Mouse (Mus musculus): ENCODE measurements around the gene Frmd5. TPM values are rescaled to one million over a fixed set of nuclear protein-coding genes. Genes with fewer than 3 reads are reported as not detected.

The Frmd5 gene
- polyA plus RNA-seq, 1 experiment from 2014 or later: 24.2 TPM

DNA sequence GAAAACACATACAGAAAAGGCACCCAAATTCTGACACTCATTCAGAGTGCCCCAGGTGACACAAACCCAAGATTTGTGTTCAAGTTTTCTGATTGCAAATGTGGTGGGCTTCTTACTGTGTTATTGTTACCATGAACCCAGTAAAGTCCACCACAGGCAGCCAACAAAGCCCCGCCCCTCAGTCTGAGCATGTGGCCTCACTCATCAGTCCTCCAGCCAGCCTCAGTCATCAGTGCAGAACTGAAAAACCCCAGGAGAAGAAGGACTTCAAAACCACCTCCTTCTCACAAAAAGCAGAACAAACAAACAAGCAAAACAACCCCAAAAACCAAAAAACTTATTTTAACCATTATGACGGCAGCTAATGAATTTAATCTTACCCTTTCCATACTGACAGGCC lies 18.5 kb downstream of the Frmd5 start:
- no peak overlapping the region for H3K4me3 ChIP-seq (ENCODE audit: low read depth, low read length)
- H3K9me3 ChIP-seq (replicated peaks; ENCODE audit: control insufficient read depth, low read length): no peaks in the 10 kb centered on the region
- H3K36me3 ChIP-seq (ENCODE audit: control insufficient read depth, insufficient read depth, low read length): no peaks in the 10 kb centered on the region
- no peak overlapping the region for H3K27ac ChIP-seq (ENCODE audit: low read depth, low read length)
- 75% methylated on average over 2 of the region's 2 CpGs for WGBS (ENCODE audit: insufficient replicate concordance)
- H3K4me1 ChIP-seq (ENCODE audit: control insufficient read depth, insufficient read depth, low read length): peaks cover 6% of the 10 kb centered on the region; the same call in 1 of the 2 replicates
- no peak overlapping the region for H3K4me2 ChIP-seq
- ATAC-seq (replicated peaks; ENCODE audit: insufficient number of reproducible peaks, low FRiP score, low TSS enrichment): no peak
- no peak overlapping the region for H3K9ac ChIP-seq (ENCODE audit: low read depth, low read length)
- no peaks in the 10 kb centered on the region for H3K27me3 ChIP-seq (ENCODE audit: control insufficient read depth, insufficient read depth, low read length)

GRCm38 (mm10) chr2:121787767-121788166 lies 19.1 kb downstream of the Frmd5 start:
- 0 out of 2 replicates have a peak, but pooled peaks have one; percentile 61 for ATAC-seq (replicated peaks; ENCODE audit: insufficient number of reproducible peaks, low FRiP score, low TSS enrichment)
- Histone ChIP-seq H3K27ac (ENCODE audit: low read depth, low read length) (no peak overlapping the region), H3K4me3 (ENCODE audit: low read depth, low read length) (0 out of 2 replicates have a peak overlapping the region, but pooled peaks have one; percentile 1), H3K9ac (ENCODE audit: low read depth, low read length) (no peak overlapping the region), H3K4me1 (ENCODE audit: control insufficient read depth, insufficient read depth, low read length) (peaks cover 6% of the 10 kb centered on the region; the same call in 1 of the 2 replicates), H3K27me3 (ENCODE audit: control insufficient read depth, insufficient read depth, low read length) (no peaks in the 10 kb centered on the region), H3K9me3 (replicated peaks; ENCODE audit: control insufficient read depth, low read length) (no peaks in the 10 kb centered on the region), H3K36me3 (ENCODE audit: control insufficient read depth, insufficient read depth, low read length) (no peaks in the 10 kb centered on the region), H3K4me2 (peak overlapping the region; percentile 43)
- 36% methylated on average over 13 of the region's 13 CpGs for WGBS (ENCODE audit: insufficient replicate concordance)

DNA sequence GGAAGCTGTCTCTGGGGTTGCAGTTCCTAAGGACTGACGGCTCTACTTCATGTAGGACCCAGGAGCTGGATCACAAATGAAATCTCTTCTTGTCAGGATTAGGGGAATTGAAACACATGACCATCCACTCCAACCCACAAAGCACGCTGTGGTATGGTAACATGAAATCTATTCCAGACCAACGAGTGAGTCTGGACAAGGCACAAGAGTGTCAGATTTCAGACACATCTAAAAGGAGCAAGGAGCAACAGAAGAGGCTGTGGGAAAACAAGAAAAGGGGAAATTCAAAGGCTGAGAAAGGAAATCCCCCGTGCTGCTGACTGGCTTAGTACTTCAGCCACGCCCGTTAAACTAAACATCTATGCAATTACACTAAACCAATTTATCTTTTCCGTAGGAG lies 19.6 kb downstream of the Frmd5 start:
- no peak overlapping the region for H3K9ac ChIP-seq (ENCODE audit: low read depth, low read length)
- ATAC-seq (replicated peaks; ENCODE audit: insufficient number of reproducible peaks, low FRiP score, low TSS enrichment): no peak
- 0 out of 2 replicates have a peak overlapping the region, but pooled peaks have one; percentile 1 for H3K4me3 ChIP-seq (ENCODE audit: low read depth, low read length)
- H3K9me3 ChIP-seq (replicated peaks; ENCODE audit: control insufficient read depth, low read length): no peaks in the 10 kb centered on the region
- H3K36me3 ChIP-seq (ENCODE audit: control insufficient read depth, insufficient read depth, low read length): no peaks in the 10 kb centered on the region
- H3K4me2 ChIP-seq: peak overlapping the region; percentile 43
- peaks cover 6% of the 10 kb centered on the region; the same call in 1 of the 2 replicates for H3K4me1 ChIP-seq (ENCODE audit: control insufficient read depth, insufficient read depth, low read length)
- H3K27ac ChIP-seq (ENCODE audit: low read depth, low read length): no peak overlapping the region
- H3K27me3 ChIP-seq (ENCODE audit: control insufficient read depth, insufficient read depth, low read length): no peaks in the 10 kb centered on the region
- WGBS (ENCODE audit: insufficient replicate concordance): 35% methylated on average over 7 of the region's 7 CpGs

DNA sequence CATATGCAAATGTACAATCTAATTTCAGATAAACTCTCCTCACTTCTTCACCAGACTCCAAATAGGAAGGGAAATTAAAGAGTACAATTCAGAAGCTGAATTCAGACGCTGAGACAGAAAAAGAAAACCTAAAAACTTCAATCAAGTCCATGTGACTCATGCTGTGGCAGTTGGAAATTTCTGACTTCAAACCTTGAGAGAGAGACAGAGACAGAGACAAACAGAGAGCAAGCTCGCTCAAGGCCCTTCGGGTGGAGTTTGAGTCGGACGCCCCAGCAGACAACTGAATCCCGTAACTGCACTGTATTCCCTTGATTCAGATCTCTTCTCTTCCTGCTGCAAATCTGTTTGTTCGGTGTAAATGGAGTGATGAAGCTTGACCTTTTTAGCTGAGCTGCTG lies 30.7 kb downstream of the Frmd5 start:
- ATAC-seq (replicated peaks; ENCODE audit: insufficient number of reproducible peaks, low FRiP score, low TSS enrichment): no peak
- 68% methylated on average over 7 of the region's 7 CpGs for WGBS (ENCODE audit: insufficient replicate concordance)
- Histone ChIP-seq H3K4me1 (ENCODE audit: control insufficient read depth, insufficient read depth, low read length) (no peaks in the 10 kb centered on the region), H3K4me3 (ENCODE audit: low read depth, low read length) (no peak overlapping the region), H3K27ac (ENCODE audit: low read depth, low read length) (no peak overlapping the region), H3K9me3 (replicated peaks; ENCODE audit: control insufficient read depth, low read length) (no peaks in the 10 kb centered on the region), H3K27me3 (ENCODE audit: control insufficient read depth, insufficient read depth, low read length) (no peaks in the 10 kb centered on the region), H3K36me3 (ENCODE audit: control insufficient read depth, insufficient read depth, low read length) (no peaks in the 10 kb centered on the region), H3K4me2 (no peak overlapping the region), H3K9ac (ENCODE audit: low read depth, low read length) (no peak overlapping the region)

- no peaks in the 10 kb centered on the region for H3K4me1 ChIP-seq (ENCODE audit: control insufficient read depth, insufficient read depth, low read length)
- no peak for ATAC-seq (replicated peaks; ENCODE audit: insufficient number of reproducible peaks, low FRiP score, low TSS enrichment)
- H3K4me2 ChIP-seq: no peak overlapping the region
- WGBS (ENCODE audit: insufficient replicate concordance): 75% methylated on average over 5 of the region's 5 CpGs
- no peak overlapping the region for H3K27ac ChIP-seq (ENCODE audit: low read depth, low read length)
- H3K27me3 ChIP-seq (ENCODE audit: control insufficient read depth, insufficient read depth, low read length): no peaks in the 10 kb centered on the region
- H3K9me3 ChIP-seq (replicated peaks; ENCODE audit: control insufficient read depth, low read length): no peaks in the 10 kb centered on the region
- H3K4me3 ChIP-seq (ENCODE audit: low read depth, low read length): no peak overlapping the region
- no peaks in the 10 kb centered on the region for H3K36me3 ChIP-seq (ENCODE audit: control insufficient read depth, insufficient read depth, low read length)
- no peak overlapping the region for H3K9ac ChIP-seq (ENCODE audit: low read depth, low read length)
These were observed 42.0 kb downstream of the Frmd5 start for GRCm38 (mm10) chr2:121764851-121765250.

- WGBS (ENCODE audit: insufficient replicate concordance): 89% methylated on average over 5 of the region's 5 CpGs
- ATAC-seq (replicated peaks; ENCODE audit: insufficient number of reproducible peaks, low FRiP score, low TSS enrichment): no peak
- Histone ChIP-seq H3K36me3 (ENCODE audit: control insufficient read depth, insufficient read depth, low read length) (no peaks in the 10 kb centered on the region), H3K4me2 (no peak overlapping the region), H3K9me3 (replicated peaks; ENCODE audit: control insufficient read depth, low read length) (no peaks in the 10 kb centered on the region), H3K4me3 (ENCODE audit: low read depth, low read length) (no peak overlapping the region), H3K27ac (ENCODE audit: low read depth, low read length) (no peak overlapping the region), H3K27me3 (ENCODE audit: control insufficient read depth, insufficient read depth, low read length) (no peaks in the 10 kb centered on the region), H3K9ac (ENCODE audit: low read depth, low read length) (no peak overlapping the region), H3K4me1 (ENCODE audit: control insufficient read depth, insufficient read depth, low read length) (no peaks in the 10 kb centered on the region)
These were observed 45.0 kb downstream of the Frmd5 start for GRCm38 (mm10) chr2:121761861-121762260.

- no peak overlapping the region for H3K27ac ChIP-seq (ENCODE audit: low read depth, low read length)
- no peak overlapping the region for H3K4me3 ChIP-seq (ENCODE audit: low read depth, low read length)
- 77% methylated on average over 11 of the region's 11 CpGs for WGBS (ENCODE audit: insufficient replicate concordance)
- H3K27me3 ChIP-seq (ENCODE audit: control insufficient read depth, insufficient read depth, low read length): no peaks in the 10 kb centered on the region
- no peaks in the 10 kb centered on the region for H3K4me1 ChIP-seq (ENCODE audit: control insufficient read depth, insufficient read depth, low read length)
- no peak for ATAC-seq (replicated peaks; ENCODE audit: insufficient number of reproducible peaks, low FRiP score, low TSS enrichment)
- no peak overlapping the region for H3K4me2 ChIP-seq
- no peaks in the 10 kb centered on the region for H3K36me3 ChIP-seq (ENCODE audit: control insufficient read depth, insufficient read depth, low read length)
- H3K9me3 ChIP-seq (replicated peaks; ENCODE audit: control insufficient read depth, low read length): no peaks in the 10 kb centered on the region
- no peak overlapping the region for H3K9ac ChIP-seq (ENCODE audit: low read depth, low read length)
These were observed 45.5 kb downstream of the Frmd5 start for GRCm38 (mm10) chr2:121761281-121761795.

GRCm38 (mm10) chr2:121760646-121761045 lies 46.2 kb downstream of the Frmd5 start:
- no peak overlapping the region for H3K4me3 ChIP-seq (ENCODE audit: low read depth, low read length)
- 80% methylated on average over 9 of the region's 9 CpGs for WGBS (ENCODE audit: insufficient replicate concordance)
- no peaks in the 10 kb centered on the region for H3K4me1 ChIP-seq (ENCODE audit: control insufficient read depth, insufficient read depth, low read length)
- no peaks in the 10 kb centered on the region for H3K27me3 ChIP-seq (ENCODE audit: control insufficient read depth, insufficient read depth, low read length)
- H3K9ac ChIP-seq (ENCODE audit: low read depth, low read length): no peak overlapping the region
- H3K27ac ChIP-seq (ENCODE audit: low read depth, low read length): no peak overlapping the region
- ATAC-seq (replicated peaks; ENCODE audit: insufficient number of reproducible peaks, low FRiP score, low TSS enrichment): no peak
- no peaks in the 10 kb centered on the region for H3K9me3 ChIP-seq (replicated peaks; ENCODE audit: control insufficient read depth, low read length)
- no peaks in the 10 kb centered on the region for H3K36me3 ChIP-seq (ENCODE audit: control insufficient read depth, insufficient read depth, low read length)
- H3K4me2 ChIP-seq: no peak overlapping the region

DNA sequence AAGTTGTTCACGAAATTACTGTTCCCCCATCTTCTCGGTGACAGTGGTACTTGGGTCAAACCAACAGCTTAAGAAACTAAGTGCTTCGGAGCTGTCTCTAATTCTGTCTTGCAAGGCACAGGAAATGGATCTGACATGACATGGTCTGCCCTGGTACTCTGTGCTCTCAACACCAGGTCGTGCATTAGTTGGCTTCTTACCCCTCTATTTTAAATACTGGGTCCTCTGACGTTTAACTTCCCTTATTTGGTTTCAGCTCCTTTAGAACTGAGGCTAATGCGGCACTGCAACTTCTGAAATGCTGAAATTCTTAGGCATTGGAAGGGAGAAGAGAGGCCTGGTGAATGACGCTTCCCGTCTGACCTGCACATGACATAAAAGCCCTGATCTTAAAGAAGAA lies 48.6 kb downstream of the Frmd5 start:
- ATAC-seq (replicated peaks; ENCODE audit: insufficient number of reproducible peaks, low FRiP score, low TSS enrichment): no peak
- Histone ChIP-seq H3K4me3 (ENCODE audit: low read depth, low read length) (no peak overlapping the region), H3K9me3 (replicated peaks; ENCODE audit: control insufficient read depth, low read length) (no peaks in the 10 kb centered on the region), H3K4me2 (no peak overlapping the region), H3K27me3 (ENCODE audit: control insufficient read depth, insufficient read depth, low read length) (no peaks in the 10 kb centered on the region), H3K4me1 (ENCODE audit: control insufficient read depth, insufficient read depth, low read length) (no peaks in the 10 kb centered on the region), H3K36me3 (ENCODE audit: control insufficient read depth, insufficient read depth, low read length) (no peaks in the 10 kb centered on the region), H3K9ac (ENCODE audit: low read depth, low read length) (no peak overlapping the region), H3K27ac (ENCODE audit: low read depth, low read length) (no peak overlapping the region)
- WGBS (ENCODE audit: insufficient replicate concordance): 74% methylated on average over 8 of the region's 8 CpGs
